Mouse (Mus musculus): ENCODE measurements at regions not wholly inside any gene's neighbourhood (a gene's known extent, or its start where the extent isn't known, plus 50 kb on each side); places are given as distances from the start of the nearest gene placed in this dataset.

GRCm38 (mm10) chr8:7973791-7974190 lies 687.3 kb downstream of the Efnb2 start:
- Histone ChIP-seq H3ac (ENCODE audit: control insufficient read depth, insufficient read length, low read depth) (no peak overlapping the region), H3K27me3 (ENCODE audit: control insufficient read depth, insufficient read depth, insufficient read length) (no peaks in the 10 kb centered on the region), H3K79me2 (ENCODE audit: control insufficient read depth, insufficient read depth) (no peaks in the 10 kb centered on the region), H3K79me3 (ENCODE audit: low read depth) (no peaks in the 10 kb centered on the region), H3K4me3 (ENCODE audit: insufficient read depth, poor library complexity, severe bottlenecking) (no peak overlapping the region), H3K36me3 (ENCODE audit: control insufficient read depth, insufficient read depth) (no peaks in the 10 kb centered on the region)
- TF ChIP-seq CEBPB (IDR thresholded peaks at IDR 0.05; ENCODE audit: low read depth): no peak
- no peak for TF ChIP-seq FOSL1 (IDR thresholded peaks at IDR 0.05; ENCODE audit: insufficient read depth, low read length, poor library complexity, severe bottlenecking)
- no peak for TF ChIP-seq MYOG (IDR thresholded peaks at IDR 0.05; ENCODE audit: control insufficient read depth, extremely low read depth, insufficient read length)
- no peak for TF ChIP-seq MAX (IDR thresholded peaks at IDR 0.05)
- TF ChIP-seq MYOD1 (IDR thresholded peaks at IDR 0.05; ENCODE audit: control insufficient read depth, insufficient read length, low read depth): no peak
- TF ChIP-seq USF1 (IDR thresholded peaks at IDR 0.05; ENCODE audit: low read depth): no peak
- TF ChIP-seq CTCF (IDR thresholded peaks at IDR 0.05; ENCODE audit: control insufficient read depth, insufficient read depth, insufficient read length): no peak

DNA sequence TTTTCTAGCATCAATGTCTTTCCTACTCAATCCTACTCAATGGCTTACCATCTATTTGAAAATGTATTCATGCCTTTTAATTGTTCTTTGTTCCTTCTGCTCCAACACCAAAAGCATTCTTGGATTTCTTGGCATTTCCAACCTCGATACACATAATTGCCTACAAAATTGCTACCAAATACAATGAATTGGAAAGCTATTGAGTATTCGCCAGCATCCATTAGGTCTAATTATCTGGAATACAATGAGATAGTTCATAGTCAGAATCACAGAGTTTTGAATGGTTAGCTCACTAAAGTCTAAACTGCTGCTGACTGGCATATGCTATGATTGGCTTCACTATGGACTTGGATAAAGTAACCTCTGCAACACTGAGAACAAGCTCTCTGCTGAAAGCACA lies 696.8 kb downstream of the Efnb2 start:
- Histone ChIP-seq H3K4me3 (ENCODE audit: insufficient read depth, poor library complexity, severe bottlenecking) (no peak overlapping the region), H3ac (ENCODE audit: control insufficient read depth, insufficient read length, low read depth) (no peak overlapping the region), H3K27me3 (ENCODE audit: control insufficient read depth, insufficient read depth, insufficient read length) (no peaks in the 10 kb centered on the region), H3K79me3 (ENCODE audit: low read depth) (no peaks in the 10 kb centered on the region), H3K36me3 (ENCODE audit: control insufficient read depth, insufficient read depth) (no peaks in the 10 kb centered on the region), H3K79me2 (ENCODE audit: control insufficient read depth, insufficient read depth) (no peaks in the 10 kb centered on the region)
- TF ChIP-seq MAX (IDR thresholded peaks at IDR 0.05) (no peak), CTCF (IDR thresholded peaks at IDR 0.05; ENCODE audit: control insufficient read depth, insufficient read depth, insufficient read length) (no peak)

- no peak overlapping the region for H3K4me3 ChIP-seq (ENCODE audit: insufficient read depth, poor library complexity, severe bottlenecking)
- no peaks in the 10 kb centered on the region for H3K79me2 ChIP-seq (ENCODE audit: control insufficient read depth, insufficient read depth)
- H3ac ChIP-seq (ENCODE audit: control insufficient read depth, insufficient read length, low read depth): no peak overlapping the region
- H3K36me3 ChIP-seq (ENCODE audit: control insufficient read depth, insufficient read depth): no peaks in the 10 kb centered on the region
- no peak for TF ChIP-seq MYOG (IDR thresholded peaks at IDR 0.05; ENCODE audit: control insufficient read depth, extremely low read depth, insufficient read length)
- no peak for TF ChIP-seq CTCF (IDR thresholded peaks at IDR 0.05; ENCODE audit: control insufficient read depth, insufficient read depth, insufficient read length)
- TF ChIP-seq CEBPB (IDR thresholded peaks at IDR 0.05; ENCODE audit: low read depth): no peak
- no peak for TF ChIP-seq MYOD1 (IDR thresholded peaks at IDR 0.05; ENCODE audit: control insufficient read depth, insufficient read length, low read depth)
- no peak for TF ChIP-seq MAX (IDR thresholded peaks at IDR 0.05)
- no peak for TF ChIP-seq FOSL1 (IDR thresholded peaks at IDR 0.05; ENCODE audit: insufficient read depth, low read length, poor library complexity, severe bottlenecking)
- no peak for TF ChIP-seq USF1 (IDR thresholded peaks at IDR 0.05; ENCODE audit: low read depth)
- no peaks in the 10 kb centered on the region for H3K27me3 ChIP-seq (ENCODE audit: control insufficient read depth, insufficient read depth, insufficient read length)
- H3K79me3 ChIP-seq (ENCODE audit: low read depth): no peaks in the 10 kb centered on the region
Measured at GRCm38 (mm10) chr8:7956745-7957144, 704.3 kb downstream of the Efnb2 start.

DNA sequence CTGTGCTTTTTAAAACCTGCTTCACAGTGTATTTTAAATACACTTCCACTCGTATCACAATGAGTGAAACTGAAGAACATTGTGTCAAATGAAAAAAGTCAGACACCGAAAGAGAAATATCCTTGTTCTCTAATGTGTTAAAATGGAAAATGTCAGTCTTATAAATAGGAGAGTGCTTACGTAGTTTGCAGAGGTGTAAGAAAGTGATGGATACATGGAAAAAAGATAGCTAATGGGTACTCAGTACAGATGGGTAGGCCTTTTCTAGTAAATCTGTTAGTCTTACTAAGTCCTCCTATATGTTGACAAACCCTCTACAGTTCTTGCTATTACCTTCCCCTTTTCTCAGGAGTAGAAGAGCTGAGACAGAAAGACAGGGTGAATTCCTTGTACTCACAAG lies 706.2 kb downstream of the Efnb2 start:
- TF ChIP-seq MAX (IDR thresholded peaks at IDR 0.05): no peak
- TF ChIP-seq MYOG (IDR thresholded peaks at IDR 0.05; ENCODE audit: control insufficient read depth, extremely low read depth, insufficient read length): no peak
- no peak for TF ChIP-seq MYOD1 (IDR thresholded peaks at IDR 0.05; ENCODE audit: control insufficient read depth, insufficient read length, low read depth)
- no peak for TF ChIP-seq FOSL1 (IDR thresholded peaks at IDR 0.05; ENCODE audit: insufficient read depth, low read length, poor library complexity, severe bottlenecking)
- H3K4me3 ChIP-seq (ENCODE audit: insufficient read depth, poor library complexity, severe bottlenecking): no peak overlapping the region
- no peaks in the 10 kb centered on the region for H3K79me2 ChIP-seq (ENCODE audit: control insufficient read depth, insufficient read depth)
- H3K27me3 ChIP-seq (ENCODE audit: control insufficient read depth, insufficient read depth, insufficient read length): no peaks in the 10 kb centered on the region
- H3K36me3 ChIP-seq (ENCODE audit: control insufficient read depth, insufficient read depth): no peaks in the 10 kb centered on the region
- no peaks in the 10 kb centered on the region for H3K79me3 ChIP-seq (ENCODE audit: low read depth)
- no peak overlapping the region for H3ac ChIP-seq (ENCODE audit: control insufficient read depth, insufficient read length, low read depth)

GRCm38 (mm10) chr8:7945966-7946775 lies 714.9 kb downstream of the Efnb2 start:
- no peaks in the 10 kb centered on the region for H3K79me3 ChIP-seq (ENCODE audit: low read depth)
- H3K4me3 ChIP-seq (ENCODE audit: insufficient read depth, poor library complexity, severe bottlenecking): no peak overlapping the region
- no peak overlapping the region for H3ac ChIP-seq (ENCODE audit: control insufficient read depth, insufficient read length, low read depth)
- no peaks in the 10 kb centered on the region for H3K79me2 ChIP-seq (ENCODE audit: control insufficient read depth, insufficient read depth)
- no peak for TF ChIP-seq CEBPB (IDR thresholded peaks at IDR 0.05; ENCODE audit: low read depth)
- no peaks in the 10 kb centered on the region for H3K27me3 ChIP-seq (ENCODE audit: control insufficient read depth, insufficient read depth, insufficient read length)
- H3K36me3 ChIP-seq (ENCODE audit: control insufficient read depth, insufficient read depth): no peaks in the 10 kb centered on the region

GRCm38 (mm10) chr8:7936596-7936995 lies 724.4 kb downstream of the Efnb2 start:
- no peaks in the 10 kb centered on the region for H3K27me3 ChIP-seq (ENCODE audit: control insufficient read depth, insufficient read depth, insufficient read length)
- H3ac ChIP-seq (ENCODE audit: control insufficient read depth, insufficient read length, low read depth): no peak overlapping the region
- H3K79me2 ChIP-seq (ENCODE audit: control insufficient read depth, insufficient read depth): no peaks in the 10 kb centered on the region
- TF ChIP-seq USF1 (IDR thresholded peaks at IDR 0.05; ENCODE audit: low read depth) (no peak), MYOD1 (IDR thresholded peaks at IDR 0.05; ENCODE audit: control insufficient read depth, insufficient read length, low read depth) (no peak), CEBPB (IDR thresholded peaks at IDR 0.05; ENCODE audit: low read depth) (no peak), MAX (IDR thresholded peaks at IDR 0.05) (no peak), MYOG (IDR thresholded peaks at IDR 0.05; ENCODE audit: control insufficient read depth, extremely low read depth, insufficient read length) (no peak), CTCF (IDR thresholded peaks at IDR 0.05; ENCODE audit: control insufficient read depth, insufficient read depth, insufficient read length) (no peak), FOSL1 (IDR thresholded peaks at IDR 0.05; ENCODE audit: insufficient read depth, low read length, poor library complexity, severe bottlenecking) (no peak)
- H3K4me3 ChIP-seq (ENCODE audit: insufficient read depth, poor library complexity, severe bottlenecking): no peak overlapping the region
- H3K79me3 ChIP-seq (ENCODE audit: low read depth): no peaks in the 10 kb centered on the region
- H3K36me3 ChIP-seq (ENCODE audit: control insufficient read depth, insufficient read depth): no peaks in the 10 kb centered on the region

Data from C2C12 (cell line).